Mouse (Mus musculus) liver, embryonic 15.5 days (tissue): ENCODE measurements around the gene Med26. TPM values are rescaled to one million over a fixed set of nuclear protein-coding genes. Genes with fewer than 3 reads are reported as not detected.

ENCODE experiments used
- ATAC-seq: fragments of 200-750 bp; cut with Nextera tagmentation; 2 replicates; pipeline ENCODE4 v1.8.0; 2017; ENCODE audit warnings: moderate number of reproducible peaks, mild to moderate bottlenecking, moderate library complexity; ENCODE audit not compliant: insufficient read depth
- H3K27ac ChIP-seq: fragments of 300-500 bp; sonication (generic); replicated peaks from 2 replicates; pipeline ENCODE4 v1.5.1; 2015; ENCODE audit warnings: mild to moderate bottlenecking, inconsistent platforms
- H3K27me3 ChIP-seq: fragments of 300-500 bp; sonication (generic); 2 replicates; pipeline ENCODE4 v1.6.1; 2015; ENCODE audit warnings: mild to moderate bottlenecking, inconsistent platforms
- H3K36me3 ChIP-seq: fragments of 300-500 bp; sonication (generic); replicated peaks from 2 replicates; pipeline ENCODE4 v1.6.1; 2015; ENCODE audit warnings: moderate library complexity, mild to moderate bottlenecking, inconsistent platforms
- H3K4me1 ChIP-seq: fragments of 300-500 bp; sonication (generic); replicated peaks from 2 replicates; pipeline ENCODE4 v1.6.1; 2015; ENCODE audit warnings: inconsistent platforms
- H3K4me2 ChIP-seq: fragments of 300-500 bp; sonication (generic); 2 replicates; pipeline ENCODE4 v1.6.1; 2015; ENCODE audit warnings: moderate library complexity, mild to moderate bottlenecking, inconsistent platforms
- H3K4me3 ChIP-seq: fragments of 300-500 bp; sonication (generic); replicated peaks from 2 replicates; pipeline ENCODE4 v1.5.1; 2015; ENCODE audit warnings: mild to moderate bottlenecking, inconsistent platforms
- H3K9ac ChIP-seq: fragments of 300-500 bp; sonication (generic); 2 replicates; pipeline ENCODE4 v1.6.1; 2015; ENCODE audit warnings: moderate library complexity, mild to moderate bottlenecking, inconsistent platforms
- H3K9me3 ChIP-seq: fragments of 300-500 bp; sonication (generic); replicated peaks from 2 replicates; pipeline ENCODE4 v1.6.1; 2016; ENCODE audit warnings: inconsistent platforms
- WGBS: fragments of 180-500 bp; shearing (Covaris S2); methylation state at CpG from one replicate; pipeline ENCODE4 v1.1.7; 2015; ENCODE audit warnings: mixed read lengths; ENCODE audit not compliant: insufficient replicate concordance; 5-methylcytosine and 5-hydroxymethylcytosine counted together
- polyA plus RNA-seq: library from polyadenylated mRNA; unstranded; fragments of >200 nt; fragmentation: Nextera tagmentation; extraction: Ambion mirVana; gene quantifications from 2 replicates; pipeline ENCODE4 v1.2.1, GENCODE M21; 2015

Gene Med26
- 7.2 and 7.7 TPM in 2 replicates for polyA plus RNA-seq

DNA sequence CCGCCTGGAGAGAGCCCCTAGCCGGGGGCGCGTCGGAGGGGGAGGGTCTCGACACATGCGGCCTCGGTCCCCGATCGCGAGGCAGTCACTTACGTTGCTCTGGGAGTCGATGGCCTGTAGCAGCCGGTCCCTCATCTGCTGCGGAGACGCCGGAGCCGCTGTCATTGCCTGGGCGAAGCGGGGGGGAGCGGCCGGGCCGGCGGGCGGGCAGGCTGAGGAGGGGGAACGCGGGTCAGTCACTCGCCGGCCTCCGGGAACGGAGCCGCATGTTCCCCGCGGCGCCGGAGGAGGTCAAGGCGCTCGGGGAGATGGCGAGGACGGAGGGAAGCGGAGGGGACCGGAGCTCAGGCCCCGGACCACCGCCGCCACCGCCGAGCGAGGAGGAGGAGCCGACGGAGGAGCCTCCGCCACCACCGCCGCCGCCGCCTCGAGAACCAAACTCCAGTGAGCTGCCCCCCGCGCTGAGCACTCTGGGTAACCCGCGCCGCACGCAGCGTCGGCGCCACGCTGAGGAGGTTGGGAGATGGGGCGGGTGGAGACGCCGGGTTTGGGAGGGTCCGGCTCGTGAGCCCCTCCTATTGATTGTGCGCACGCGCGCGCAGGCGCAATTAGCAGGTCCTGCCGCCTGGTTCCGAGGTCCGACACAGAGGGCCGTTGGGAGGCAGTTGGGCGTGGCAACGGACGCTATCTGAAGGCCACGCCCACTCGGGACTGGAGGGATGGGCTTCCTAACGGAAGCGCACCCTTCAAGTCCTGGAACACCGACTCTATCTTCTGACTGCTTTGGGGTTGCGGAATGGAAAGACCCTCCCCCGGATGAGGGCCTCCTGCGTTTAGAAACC is at the start of gene Med26:
Gene Med26 (minus strand): TSS at position 469 of the 842 bp plus-strand sequence.
- H3K9me3 ChIP-seq, result no peaks in the 10 kb centered on the region
- peaks cover 49% of the 10 kb centered on the region for H3K4me1 ChIP-seq
- peak within 1 kb of the TSS; percentile 98 for H3K9ac ChIP-seq
- ATAC-seq, result peak; percentile 96
- H3K4me3 ChIP-seq, result peak within 1 kb of the TSS; percentile 96
- H3K36me3 ChIP-seq, result peaks cover 20% of the 10 kb centered on the region
- H3K27ac ChIP-seq, result peak within 1 kb of the TSS; percentile 85
- no peaks in the 10 kb centered on the region for H3K27me3 ChIP-seq
- H3K4me2 ChIP-seq, result peak within 1 kb of the TSS; percentile 93
- under 1% methylated on average over 91 of the region's 92 CpGs for WGBS

DNA sequence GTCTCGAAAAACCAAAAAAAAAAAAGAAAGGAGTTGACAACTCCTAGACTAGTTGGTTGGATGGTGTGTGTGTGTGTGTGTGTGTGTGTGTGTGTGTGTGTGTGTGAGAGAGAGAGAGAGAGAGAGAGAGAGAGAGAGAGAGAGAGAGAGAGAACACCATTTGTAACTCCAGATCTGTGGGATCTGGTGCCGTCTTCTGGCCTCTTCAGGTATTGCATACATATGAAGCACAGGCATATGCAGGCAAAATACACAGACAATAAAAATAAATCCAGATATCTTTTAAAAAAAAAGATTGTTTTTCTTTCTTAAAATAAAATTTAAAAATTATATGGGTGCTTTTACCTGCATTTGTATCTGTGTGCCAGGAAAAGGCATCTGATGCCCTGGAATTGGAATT is 42.1 kb upstream of the Med26 start:
- ATAC-seq, result no peak
- Histone ChIP-seq H3K4me1 (no peaks in the 10 kb centered on the region), H3K27me3 (no peaks in the 10 kb centered on the region), H3K4me3 (no peak overlapping the region), H3K9ac (no peak overlapping the region), H3K9me3 (no peaks in the 10 kb centered on the region), H3K36me3 (no peaks in the 10 kb centered on the region), H3K27ac (no peak overlapping the region), H3K4me2 (no peak overlapping the region)
- 41% methylated on average over 2 of the region's 2 CpGs for WGBS

- Histone ChIP-seq H3K4me2 (no peak overlapping the region), H3K9me3 (no peaks in the 10 kb centered on the region), H3K36me3 (no peaks in the 10 kb centered on the region), H3K27me3 (no peaks in the 10 kb centered on the region), H3K4me1 (0 out of 2 replicates have a peak, but pooled peaks cover under 1% of the 10 kb centered on the region), H3K27ac (no peak overlapping the region), H3K4me3 (no peak overlapping the region), H3K9ac (no peak overlapping the region)
- WGBS, result 78% methylated on average over 7 of the region's 7 CpGs
- ATAC-seq, result no peak
Measured at GRCm38 (mm10) chr8:72589286-72589685, 41.2 kb upstream of the Med26 start.

DNA sequence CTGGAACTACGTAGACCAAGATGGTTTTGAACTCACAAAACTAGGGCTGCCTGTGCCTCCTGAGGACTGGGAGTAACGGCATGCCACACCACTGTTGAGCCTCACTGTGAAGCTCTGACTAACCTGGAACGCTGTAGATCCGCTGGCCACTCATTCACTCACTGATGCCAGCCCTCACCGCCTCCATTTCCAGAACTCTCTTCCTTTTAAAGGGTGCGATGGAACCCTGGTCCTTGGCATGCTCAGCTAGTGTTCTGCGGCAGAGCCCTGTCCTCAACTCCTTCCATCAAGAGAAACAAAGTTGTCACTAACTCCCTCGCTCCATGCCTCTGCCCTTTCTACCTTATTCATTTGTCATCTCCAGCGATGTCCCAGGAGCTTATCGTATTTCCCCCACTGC is 40.8 kb upstream of the Med26 start:
- Histone ChIP-seq H3K27me3 (no peaks in the 10 kb centered on the region), H3K27ac (no peak overlapping the region), H3K4me1 (peaks cover 4% of the 10 kb centered on the region; the same call in 1 of the 2 replicates), H3K9ac (no peak overlapping the region), H3K9me3 (no peaks in the 10 kb centered on the region), H3K36me3 (no peaks in the 10 kb centered on the region), H3K4me2 (no peak overlapping the region), H3K4me3 (no peak overlapping the region)
- WGBS, result 75% methylated on average over 10 of the region's 10 CpGs
- no peak for ATAC-seq

GRCm38 (mm10) chr8:72587806-72588205 is 39.7 kb upstream of the Med26 start:
- no peak overlapping the region for H3K27ac ChIP-seq
- H3K4me2 ChIP-seq, result no peak overlapping the region
- no peak overlapping the region for H3K9ac ChIP-seq
- no peaks in the 10 kb centered on the region for H3K27me3 ChIP-seq
- WGBS, result 65% methylated on average over 6 of the region's 6 CpGs
- no peaks in the 10 kb centered on the region for H3K9me3 ChIP-seq
- peaks cover 11% of the 10 kb centered on the region for H3K4me1 ChIP-seq
- no peaks in the 10 kb centered on the region for H3K36me3 ChIP-seq
- H3K4me3 ChIP-seq, result no peak overlapping the region
- no peak for ATAC-seq

DNA sequence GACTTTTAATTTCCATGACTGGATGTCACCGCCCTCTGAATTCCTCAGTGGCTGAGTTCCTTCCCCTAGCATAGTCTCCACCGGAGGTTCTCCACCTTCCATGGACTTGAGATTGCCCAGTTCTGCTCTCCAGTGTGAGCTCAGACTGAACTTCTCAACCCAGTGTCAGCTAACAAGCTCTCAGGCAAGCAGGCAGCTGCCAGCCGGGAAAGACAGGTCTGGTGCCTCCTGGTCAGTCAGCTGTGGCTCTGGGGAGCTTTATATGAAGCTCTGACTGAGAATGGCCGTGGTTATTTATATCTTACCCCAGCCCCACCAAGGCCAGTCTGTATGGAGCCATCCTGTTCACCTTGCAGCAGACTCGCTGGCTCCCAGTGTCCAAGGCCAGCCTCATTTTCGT is 36.3 kb upstream of the Med26 start:
- H3K9ac ChIP-seq, result no peak overlapping the region
- H3K4me3 ChIP-seq, result no peak overlapping the region
- H3K9me3 ChIP-seq, result no peaks in the 10 kb centered on the region
- H3K27me3 ChIP-seq, result no peaks in the 10 kb centered on the region
- no peak for ATAC-seq
- peaks cover 12% of the 10 kb centered on the region for H3K4me1 ChIP-seq
- H3K4me2 ChIP-seq, result no peak overlapping the region
- 47% methylated on average over 6 of the region's 6 CpGs for WGBS
- H3K27ac ChIP-seq, result no peak overlapping the region; the same call in 1 of the 2 replicates
- H3K36me3 ChIP-seq, result no peaks in the 10 kb centered on the region

- Histone ChIP-seq H3K27me3 (no peaks in the 10 kb centered on the region), H3K9ac (no peak overlapping the region), H3K4me1 (peaks cover 22% of the 10 kb centered on the region), H3K9me3 (no peaks in the 10 kb centered on the region), H3K36me3 (no peaks in the 10 kb centered on the region), H3K4me2 (no peak overlapping the region), H3K4me3 (no peak overlapping the region), H3K27ac (peak overlapping the region; percentile 62)
- 34% methylated on average over 7 of the region's 7 CpGs for WGBS
- peak; percentile 20; the same call in 1 of the 2 replicates for ATAC-seq
Measured at GRCm38 (mm10) chr8:72583056-72583771, 35.1 kb upstream of the Med26 start.

DNA sequence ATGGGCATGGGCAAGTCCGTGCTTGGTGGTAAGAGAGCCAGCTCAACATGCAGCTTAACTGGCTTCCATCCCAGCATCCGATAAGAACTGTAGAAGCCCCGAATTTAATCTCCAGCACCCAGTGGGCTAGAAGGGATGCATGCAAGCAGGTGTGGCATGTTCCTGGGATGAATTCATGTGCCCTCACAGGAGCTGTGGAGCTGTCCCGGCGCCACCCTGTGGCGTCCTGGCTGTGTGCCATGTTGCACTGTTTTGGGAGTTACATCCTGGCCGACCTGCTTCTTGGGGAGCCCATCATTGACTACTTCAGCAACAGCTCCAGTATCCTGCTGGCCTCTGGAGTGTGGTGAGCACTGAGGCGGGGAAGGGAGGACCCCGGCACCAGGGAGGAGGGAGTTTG is 31.3 kb upstream of the Med26 start:
- Histone ChIP-seq H3K4me3 (no peak overlapping the region), H3K27me3 (no peaks in the 10 kb centered on the region), H3K4me2 (no peak overlapping the region), H3K9me3 (no peaks in the 10 kb centered on the region), H3K27ac (no peak overlapping the region), H3K36me3 (no peaks in the 10 kb centered on the region), H3K9ac (no peak overlapping the region), H3K4me1 (peaks cover 22% of the 10 kb centered on the region)
- no peak for ATAC-seq
- WGBS, result 54% methylated on average over 9 of the region's 9 CpGs

DNA sequence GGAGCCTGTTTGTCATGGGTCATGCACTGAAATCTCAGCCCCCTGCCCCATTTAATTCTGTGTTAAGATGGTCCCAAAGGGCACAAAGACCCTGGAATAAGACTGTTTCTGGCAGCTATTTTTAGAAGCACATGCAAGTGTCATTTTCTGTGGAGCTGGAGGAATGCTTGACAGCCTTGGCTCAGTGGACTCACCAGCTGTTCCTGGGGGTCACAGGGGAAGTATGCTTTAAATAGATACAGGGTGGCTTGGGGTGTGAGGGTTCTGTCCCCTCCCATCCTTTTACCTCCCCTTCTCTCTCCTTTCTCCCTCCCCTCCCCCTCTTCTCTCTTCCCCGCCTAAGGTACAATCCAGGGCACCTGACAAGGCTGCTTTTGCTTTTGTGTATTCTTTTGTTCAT is 29.9 kb upstream of the Med26 start:
- ATAC-seq, result no peak
- peaks cover 11% of the 10 kb centered on the region for H3K4me1 ChIP-seq
- peaks cover 1% of the 10 kb centered on the region; the same call in 1 of the 2 replicates for H3K27me3 ChIP-seq
- no peaks in the 10 kb centered on the region for H3K9me3 ChIP-seq
- no peak overlapping the region for H3K4me3 ChIP-seq
- H3K4me2 ChIP-seq, result no peak overlapping the region
- 68% methylated on average over 1 of the region's 1 CpGs for WGBS
- no peak overlapping the region for H3K27ac ChIP-seq
- no peak overlapping the region for H3K9ac ChIP-seq
- H3K36me3 ChIP-seq, result no peaks in the 10 kb centered on the region

DNA sequence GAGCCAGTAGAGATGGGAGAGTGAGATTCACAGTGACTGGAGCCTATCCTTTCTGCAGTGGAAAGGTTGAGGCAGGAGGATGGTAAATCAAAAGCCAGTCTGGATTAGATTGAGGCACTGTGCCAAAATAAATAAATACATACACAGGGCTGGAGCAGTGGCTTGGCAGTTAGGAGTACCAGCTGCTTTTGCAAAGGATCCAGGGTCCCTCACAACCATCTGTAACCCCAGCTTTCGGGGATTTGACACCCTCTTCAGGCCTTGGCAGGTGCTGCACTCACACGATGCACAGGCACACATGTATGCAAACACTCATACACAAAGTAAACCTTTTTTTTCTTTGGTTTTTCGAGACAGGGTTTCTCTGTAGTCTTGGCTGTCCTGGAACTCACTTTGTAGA is 29.2 kb upstream of the Med26 start:
- Histone ChIP-seq H3K27ac (no peak overlapping the region), H3K4me1 (peaks cover 17% of the 10 kb centered on the region), H3K36me3 (no peaks in the 10 kb centered on the region), H3K4me2 (no peak overlapping the region), H3K9me3 (no peaks in the 10 kb centered on the region), H3K27me3 (peaks cover 8% of the 10 kb centered on the region; the same call in 1 of the 2 replicates), H3K4me3 (no peak overlapping the region), H3K9ac (no peak overlapping the region)
- whole genome bisulfite sequencing, result 72% methylated on average over 3 of the region's 3 CpGs
- no peak for ATAC-seq

DNA sequence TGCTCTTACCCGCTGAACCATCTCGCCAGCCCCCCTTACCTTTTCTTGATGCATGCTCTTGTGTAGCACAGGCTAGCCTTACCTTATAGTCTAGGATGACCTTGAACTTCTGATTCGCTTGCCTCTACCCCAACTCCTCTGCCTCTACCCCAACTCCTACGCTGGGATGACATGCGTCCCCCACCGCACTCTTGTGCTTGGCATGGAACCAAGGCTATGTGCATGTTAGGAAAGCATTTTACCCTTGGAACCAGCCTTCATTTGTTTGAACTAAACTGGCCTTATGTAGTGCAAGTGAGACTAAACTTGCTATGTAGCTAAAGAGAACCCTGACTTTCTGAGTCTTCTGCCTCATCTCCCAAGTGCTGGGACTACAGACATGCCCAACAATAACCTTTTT is 27.8 kb upstream of the Med26 start:
- Histone ChIP-seq H3K9ac (no peak overlapping the region), H3K4me1 (peaks cover 27% of the 10 kb centered on the region), H3K36me3 (no peaks in the 10 kb centered on the region), H3K4me2 (no peak overlapping the region), H3K9me3 (no peaks in the 10 kb centered on the region), H3K27me3 (peaks cover 12% of the 10 kb centered on the region; the same call in 1 of the 2 replicates), H3K4me3 (no peak overlapping the region), H3K27ac (no peak overlapping the region)
- 87% methylated on average over 6 of the region's 6 CpGs for WGBS
- no peak for ATAC-seq
